Mouse (Mus musculus): ENCODE measurements at regions not wholly inside any gene's neighbourhood (a gene's known extent, or its start where the extent isn't known, plus 50 kb on each side); places are given as distances from the start of the nearest gene placed in this dataset.

GRCm38 (mm10) chr8:30735338-30735737 lies 2693.2 kb upstream of the 5930422O12Rik start:
- TF ChIP-seq CTCF (IDR thresholded peaks at IDR 0.05; ENCODE audit: borderline replicate concordance, insufficient read depth, low read depth, low read length) (no peak), POLR2A (IDR thresholded peaks at IDR 0.05; ENCODE audit: borderline replicate concordance, insufficient read depth, low read length) (no peak)
